Mouse (Mus musculus): Measurements from ENCODE around the gene Esr1. TPM values are rescaled to one million over a fixed set of nuclear protein-coding genes. Genes with fewer than 3 reads are reported as not detected.
"Not testable (repeated sequence)": the region's sequence is repeated elsewhere in the genome, so short reads cannot be mapped to it uniquely, and the experiment has no call there.

The Esr1 gene
- polyA plus RNA-seq, 1 experiment, result 1.6 TPM

- no peak for TF ChIP-seq CTCF (IDR thresholded peaks at IDR 0.05; ENCODE audit: borderline replicate concordance, insufficient read depth, low read length)
- no peak for TF ChIP-seq POLR2A (IDR thresholded peaks at IDR 0.05; ENCODE audit: low read depth, low read length)
- H3K27ac ChIP-seq (ENCODE audit: insufficient read depth, low read length), result no peak overlapping the region
These were observed 6.6 kb downstream of the Esr1 start for GRCm38 (mm10) chr10:4618026-4618425.

GRCm38 (mm10) chr10:4618686-4619085 is 7.3 kb downstream of the Esr1 start:
- Histone ChIP-seq H3K27ac (ENCODE audit: insufficient read depth, low read length) (no peak overlapping the region), H3K4me3 (ENCODE audit: insufficient read depth, low read length) (no peak overlapping the region), H3K4me1 (ENCODE audit: control insufficient read depth, insufficient read depth, low read length) (peaks cover 7% of the 10 kb centered on the region)
- TF ChIP-seq POLR2A (IDR thresholded peaks at IDR 0.05; ENCODE audit: low read depth, low read length) (no peak), CTCF (IDR thresholded peaks at IDR 0.05; ENCODE audit: borderline replicate concordance, insufficient read depth, low read length) (no peak)

More at GRCm38 (mm10) chr10:4618026-4618425, 6.6 kb downstream of the Esr1 start:
- H3K4me3 ChIP-seq (ENCODE audit: insufficient read depth, low read length), result no peak overlapping the region
- peaks cover 7% of the 10 kb centered on the region for H3K4me1 ChIP-seq (ENCODE audit: control insufficient read depth, insufficient read depth, low read length)

GRCm38 (mm10) chr10:4619426-4619825 is 8.0 kb downstream of the Esr1 start:
- not testable (repeated sequence) for H3K27ac ChIP-seq (ENCODE audit: insufficient read depth, low read length); H3K4me3 ChIP-seq (ENCODE audit: insufficient read depth, low read length); H3K4me1 ChIP-seq (ENCODE audit: control insufficient read depth, insufficient read depth, low read length)

GRCm38 (mm10) chr10:4620596-4621504 is 9.5 kb downstream of the Esr1 start:
- Histone ChIP-seq H3K4me1 (ENCODE audit: control insufficient read depth, insufficient read depth, low read length) (peaks cover 7% of the 10 kb centered on the region), H3K4me3 (ENCODE audit: insufficient read depth, low read length) (no peak overlapping the region), H3K27ac (ENCODE audit: insufficient read depth, low read length) (no peak overlapping the region)
- TF ChIP-seq CTCF (IDR thresholded peaks at IDR 0.05; ENCODE audit: borderline replicate concordance, insufficient read depth, low read length) (no peak), POLR2A (IDR thresholded peaks at IDR 0.05; ENCODE audit: low read depth, low read length) (no peak)

GRCm38 (mm10) chr10:4621505-4621815 is 10.1 kb downstream of the Esr1 start:
- Histone ChIP-seq H3K4me3 (ENCODE audit: insufficient read depth, low read length) (no peak overlapping the region), H3K27ac (ENCODE audit: insufficient read depth, low read length) (no peak overlapping the region), H3K4me1 (ENCODE audit: control insufficient read depth, insufficient read depth, low read length) (peaks cover 7% of the 10 kb centered on the region)
- TF ChIP-seq CTCF (IDR thresholded peaks at IDR 0.05; ENCODE audit: borderline replicate concordance, insufficient read depth, low read length), result no peak
- TF ChIP-seq POLR2A (IDR thresholded peaks at IDR 0.05; ENCODE audit: low read depth, low read length), result no peak

- Histone ChIP-seq H3K4me1 (ENCODE audit: control insufficient read depth, insufficient read depth, low read length) (peaks cover 7% of the 10 kb centered on the region), H3K4me3 (ENCODE audit: insufficient read depth, low read length) (no peak overlapping the region), H3K27ac (ENCODE audit: insufficient read depth, low read length) (no peak overlapping the region)
- TF ChIP-seq CTCF (IDR thresholded peaks at IDR 0.05; ENCODE audit: borderline replicate concordance, insufficient read depth, low read length), result no peak
- TF ChIP-seq POLR2A (IDR thresholded peaks at IDR 0.05; ENCODE audit: low read depth, low read length), result no peak
These were observed 11.9 kb downstream of the Esr1 start for GRCm38 (mm10) chr10:4623319-4623718.

GRCm38 (mm10) chr10:4624581-4624980 is 13.2 kb downstream of the Esr1 start:
- H3K27ac ChIP-seq (ENCODE audit: insufficient read depth, low read length), result no peak overlapping the region
- peaks cover 7% of the 10 kb centered on the region for H3K4me1 ChIP-seq (ENCODE audit: control insufficient read depth, insufficient read depth, low read length)
- TF ChIP-seq CTCF (IDR thresholded peaks at IDR 0.05; ENCODE audit: borderline replicate concordance, insufficient read depth, low read length), result no peak
- no peak overlapping the region for H3K4me3 ChIP-seq (ENCODE audit: insufficient read depth, low read length)

- peaks cover 7% of the 10 kb centered on the region for H3K4me1 ChIP-seq (ENCODE audit: control insufficient read depth, insufficient read depth, low read length)
- no peak for TF ChIP-seq CTCF (IDR thresholded peaks at IDR 0.05; ENCODE audit: borderline replicate concordance, insufficient read depth, low read length)
- TF ChIP-seq POLR2A (IDR thresholded peaks at IDR 0.05; ENCODE audit: low read depth, low read length), result no peak
- H3K4me3 ChIP-seq (ENCODE audit: insufficient read depth, low read length), result no peak overlapping the region
- no peak overlapping the region for H3K27ac ChIP-seq (ENCODE audit: insufficient read depth, low read length)
These were observed 13.9 kb downstream of the Esr1 start for GRCm38 (mm10) chr10:4625300-4625699.

GRCm38 (mm10) chr10:4626432-4626831 is 15.0 kb downstream of the Esr1 start:
- H3K4me1 ChIP-seq (ENCODE audit: control insufficient read depth, insufficient read depth, low read length), result peaks cover 2% of the 10 kb centered on the region
- no peak for TF ChIP-seq POLR2A (IDR thresholded peaks at IDR 0.05; ENCODE audit: low read depth, low read length)
- peak; percentile 27; the same call in 1 of the 2 replicates for TF ChIP-seq CTCF (IDR thresholded peaks at IDR 0.05; ENCODE audit: borderline replicate concordance, insufficient read depth, low read length)
- H3K4me3 ChIP-seq (ENCODE audit: insufficient read depth, low read length), result no peak overlapping the region
- H3K27ac ChIP-seq (ENCODE audit: insufficient read depth, low read length), result no peak overlapping the region

GRCm38 (mm10) chr10:4626996-4627395 is 15.6 kb downstream of the Esr1 start:
- no peak overlapping the region for H3K27ac ChIP-seq (ENCODE audit: insufficient read depth, low read length)

More at GRCm38 (mm10) chr10:4626996-4627395, 15.6 kb downstream of the Esr1 start:
- Histone ChIP-seq H3K4me1 (ENCODE audit: control insufficient read depth, insufficient read depth, low read length) (no peaks in the 10 kb centered on the region), H3K4me3 (ENCODE audit: insufficient read depth, low read length) (no peak overlapping the region)
- TF ChIP-seq POLR2A (IDR thresholded peaks at IDR 0.05; ENCODE audit: low read depth, low read length) (no peak), CTCF (IDR thresholded peaks at IDR 0.05; ENCODE audit: borderline replicate concordance, insufficient read depth, low read length) (no peak)

Measured in embryonic fibroblast, embryonic 13.5 days (primary cell).